Mouse (Mus musculus) cerebellum, adult 2 months (tissue): ENCODE data around the gene Nrtn.

Experiments used
- CTCF ChIP-seq: fragments of 200-500 bp; IDR thresholded peaks from 2 replicates; pipeline ENCODE4 v1.5.1; 2011; ENCODE audit warnings: low read depth, mild to moderate bottlenecking, control low read depth, low read length, moderate library complexity, borderline replicate concordance; ENCODE audit not compliant: insufficient read depth
- POLR2A ChIP-seq: fragments of 200-500 bp; IDR thresholded peaks from 2 replicates; pipeline ENCODE4 v1.6.1; 2011; ENCODE audit warnings: low read length, control low read depth, borderline replicate concordance; ENCODE audit not compliant: insufficient read depth

DNA sequence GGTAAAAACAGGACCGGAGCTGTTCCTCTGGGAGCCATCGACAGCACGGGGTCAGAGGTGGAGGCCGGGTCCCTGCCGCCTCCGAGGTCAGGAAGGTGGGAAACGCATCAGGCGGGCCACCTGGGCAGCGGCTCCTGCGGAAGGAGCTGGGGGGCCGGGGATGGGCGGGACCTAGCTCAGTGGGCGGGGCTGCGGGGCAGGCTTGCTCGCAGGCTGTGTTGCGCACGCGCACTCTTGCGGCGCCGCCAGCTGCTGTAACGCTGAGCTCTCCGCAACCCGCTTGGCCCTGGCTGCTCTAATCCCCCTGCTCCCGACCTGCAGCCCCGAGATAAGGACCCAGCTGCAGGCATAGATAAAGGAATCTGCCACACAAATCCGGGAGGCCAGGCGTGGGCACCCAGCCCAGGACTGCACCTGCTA, 4.7 kb upstream of the Nrtn start:
- TF ChIP-seq POLR2A (peak; percentile 84; the same call in 1 of the 2 replicates), CTCF (no peak)
